ENCODE assay signal across 9 mouse cellular contexts in the genomic region with DNA sequence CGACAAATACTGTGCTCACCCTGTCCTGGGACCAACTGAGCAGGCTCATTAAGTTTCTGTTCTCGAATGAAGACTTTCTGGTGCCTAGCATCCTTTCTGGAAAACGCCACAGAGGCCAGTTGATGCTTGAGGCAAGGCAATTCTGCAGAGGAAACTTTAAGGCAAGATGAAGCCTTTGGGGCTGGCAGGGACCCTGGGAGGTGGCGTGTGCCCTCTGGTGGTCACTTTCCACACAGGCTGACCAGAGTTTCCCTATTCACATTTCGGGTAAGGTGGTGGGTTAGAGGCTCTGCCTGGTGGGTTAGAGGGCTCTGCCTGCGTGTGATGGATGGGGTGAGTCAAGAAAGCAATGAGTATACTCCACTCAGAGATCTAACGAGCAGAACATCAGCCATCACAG. TPM values are rescaled to one million over a fixed set of nuclear protein-coding genes. Genes with fewer than 3 reads are reported as not detected.
DNase-seq lines count a peak whose midpoint lies in the region; ATAC-seq and TF ChIP-seq lines count a peak whose summit lies in the region.
"Had no signal": no experiment of that assay in that cellular context is flagged by ENCODE, and none has a peak within 500 bp of the region (broad histone marks: within the 10 kb centered on the region; RNA-seq: fewer than 3 reads in every experiment).

No protein-coding gene starts in this region.

- H3K27me3 ChIP-seq in forebrain, postnatal 0 days (ENCODE audit: insufficient read depth, low read length): no peaks in the 10 kb centered on the region
- H3K27me3 ChIP-seq: liver, embryonic 15.5 days had no signal

- H3K9me3 ChIP-seq in forebrain, postnatal 0 days (ENCODE audit: low read length): no peaks in the 10 kb centered on the region
- H3K9me3 ChIP-seq: liver, embryonic 15.5 days had no signal

- H3K4me3 ChIP-seq in forebrain, postnatal 0 days (ENCODE audit: low read depth, low read length): no peak overlapping the region
- H3K4me3 ChIP-seq: liver, embryonic 15.5 days had no signal

- H3K9ac ChIP-seq in forebrain, postnatal 0 days: no peak overlapping the region
- H3K9ac ChIP-seq: liver, embryonic 15.5 days had no signal

- no peaks in the 10 kb centered on the region for H3K36me3 ChIP-seq in forebrain, postnatal 0 days (ENCODE audit: insufficient read depth)
- H3K36me3 ChIP-seq: liver, embryonic 15.5 days had no signal

- 22% methylated on average over 7 of the region's 7 CpGs for WGBS in forebrain, postnatal 0 days

- H3K4me1 ChIP-seq in forebrain, postnatal 0 days (ENCODE audit: insufficient read depth): peaks cover 8% of the 10 kb centered on the region

- TF ChIP-seq CTCF in forebrain, postnatal 0 days (IDR thresholded peaks at IDR 0.05; ENCODE audit: low read depth): peak; percentile 88

- no peak overlapping the region for H3K4me2 ChIP-seq in forebrain, postnatal 0 days (ENCODE audit: low read depth)
- H3K4me2 ChIP-seq: liver, embryonic 15.5 days had no signal

- ATAC-seq in forebrain, postnatal 0 days: peak; percentile 56; the same call in 1 of the 2 replicates
- ATAC-seq in megakaryocyte-erythroid progenitor cell, adult 5-6 weeks (replicated peaks; ENCODE audit: low FRiP score, low TSS enrichment, poor library complexity, severe bottlenecking): peak; percentile 77

- no peak overlapping the region for H3K27ac ChIP-seq in forebrain, postnatal 0 days (ENCODE audit: low read depth, low read length)
- H3K27ac ChIP-seq: liver, embryonic 15.5 days had no signal

- DNase-seq in gastrocnemius, adult 18-20 months (ENCODE audit: low spot score): peak; percentile 58
- no peak for DNase-seq in gastrocnemius, postnatal 25 days
- peak; percentile 78 for DNase-seq in 416B (ENCODE audit: low read depth)
- DNase-seq in adipocyte (ENCODE audit: low spot score): peak; percentile 71
- peak; percentile 75 for DNase-seq in forebrain, postnatal 0 days
- DNase-seq in kidney, postnatal 10 days: peak; percentile 81
- peak; percentile 64 for DNase-seq in thymus, postnatal 14 days

RNA-seq across cellular contexts. Expression of a gene that starts 28.7 kb away (rescaled TPM):
- 10 to 100 TPM; 20.1 to 34.4 TPM for total RNA-seq in gastrocnemius, adult 18-20 months (2021)
- total RNA-seq in gastrocnemius, postnatal 25 days (2021): 10 to 100 TPM; 23.0 to 27.2 TPM
- 15.3 and 24.1 TPM in 2 replicates for total RNA-seq in forebrain, postnatal 0 days (2014; rRNA removed)
- 37.0 and 43.8 TPM in 2 replicates for polyA plus RNA-seq in forebrain, postnatal 0 days (2015; fragmentation: Nextera tagmentation; extraction: Ambion mirVana)
- 76.1 and 121 TPM in 2 replicates for total RNA-seq in megakaryocyte-erythroid progenitor cell, adult 5-6 weeks (2014; fragmentation: Nextera tagmentation)
- total RNA-seq in megakaryocyte-erythroid progenitor cell, adult 5-6 weeks (2017): 12.4 and 18.5 TPM in 2 replicates
